Mouse (Mus musculus) myocyte (in vitro differentiated cells): ENCODE results near the gene Ddx28.
"Not testable (repeated sequence)": the region's sequence is repeated elsewhere in the genome, so short reads cannot be mapped to it uniquely, and the experiment has no call there.

Experiments used
- E2F4 ChIP-seq: IDR thresholded peaks from one replicate; pipeline ENCODE4 v1.6.1; 2011; ENCODE audit warnings: mild to moderate bottlenecking, control low read depth, moderate library complexity; ENCODE audit not compliant: insufficient read depth
- MAX ChIP-seq: IDR thresholded peaks from one replicate; pipeline ENCODE4 v1.6.1; 2011; ENCODE audit warnings: low read depth, mild to moderate bottlenecking, control low read depth
- POLR2A ChIP-seq: IDR thresholded peaks from one replicate; pipeline ENCODE4 v1.6.1; 2011; ENCODE audit warnings: low read depth, mild to moderate bottlenecking, control low read depth, moderate library complexity; ENCODE audit not compliant: insufficient read length
- POLR2AphosphoS2 ChIP-seq: IDR thresholded peaks from one replicate; pipeline ENCODE4 v1.6.1; 2011; ENCODE audit warnings: low read depth, control low read depth; ENCODE audit not compliant: insufficient read length
- SRF ChIP-seq: IDR thresholded peaks from one replicate; pipeline ENCODE4 v1.6.1; 2011; ENCODE audit warnings: low read depth; ENCODE audit not compliant: control insufficient read depth, insufficient read length
- TCF12 ChIP-seq: IDR thresholded peaks from one replicate; pipeline ENCODE4 v1.6.1; 2011; ENCODE audit warnings: mild to moderate bottlenecking, control low read depth; ENCODE audit not compliant: poor library complexity, insufficient read depth, severe bottlenecking
- TCF3 ChIP-seq: IDR thresholded peaks from one replicate; pipeline ENCODE4 v1.6.1; 2011; ENCODE audit warnings: low read depth, control low read depth; ENCODE audit not compliant: insufficient read length
- USF1 ChIP-seq: IDR thresholded peaks from one replicate; pipeline ENCODE4 v1.6.1; 2011; ENCODE audit warnings: low read depth, mild to moderate bottlenecking, control low read depth, moderate library complexity

DNA sequence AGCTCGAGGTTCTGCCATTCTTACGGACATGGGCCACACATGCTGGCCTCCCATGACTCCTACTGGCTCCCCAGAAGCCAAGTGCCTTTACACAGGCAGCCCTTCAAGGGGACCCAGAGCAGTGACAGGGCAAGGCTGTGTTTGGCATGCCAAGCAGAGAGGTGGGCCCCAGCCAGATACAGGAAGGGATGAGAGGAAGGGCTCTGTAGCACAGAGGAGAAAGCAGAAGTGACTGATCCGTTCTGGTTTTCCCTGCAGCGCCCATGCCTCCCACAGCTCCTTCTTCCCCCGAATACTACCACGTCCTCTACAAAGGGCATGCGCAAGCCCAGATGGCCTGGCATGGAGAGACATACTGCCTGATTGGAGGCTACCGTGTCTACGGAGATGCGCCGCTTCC, 28.3 kb downstream of the Ddx28 start:
- TF ChIP-seq POLR2A, TCF12, SRF, POLR2AphosphoS2, E2F4, MAX, USF1, TCF3: not testable (repeated sequence)
